Mouse (Mus musculus) embryonic facial prominence, embryonic 15.5 days (tissue): ENCODE measurements around the gene Shh. TPM values are rescaled to one million over a fixed set of nuclear protein-coding genes. Genes with fewer than 3 reads are reported as not detected.

Source experiments
- ATAC-seq: fragments of 200-750 bp; cut with Nextera tagmentation; 2 replicates; pipeline ENCODE4 v1.8.0; 2017; ENCODE audit warnings: low read depth, moderate TSS enrichment; ENCODE audit not compliant: insufficient number of reproducible peaks, low FRiP score, low TSS enrichment
- H3K27ac ChIP-seq: fragments of 300-500 bp; sonication (generic); replicated peaks from 2 replicates; pipeline ENCODE4 v1.5.1; 2015; ENCODE audit warnings: mild to moderate bottlenecking, inconsistent platforms
- H3K27me3 ChIP-seq: fragments of 300-500 bp; sonication (generic); 2 replicates; pipeline ENCODE4 v1.6.1; 2015; ENCODE audit warnings: inconsistent platforms
- H3K36me3 ChIP-seq: fragments of 300-500 bp; sonication (generic); 2 replicates; pipeline ENCODE4 v1.6.1; 2015; ENCODE audit warnings: mild to moderate bottlenecking, inconsistent platforms
- H3K4me1 ChIP-seq: fragments of 300-500 bp; sonication (generic); 2 replicates; pipeline ENCODE4 v1.6.1; 2015; ENCODE audit warnings: inconsistent platforms
- H3K4me2 ChIP-seq: fragments of 300-500 bp; sonication (generic); replicated peaks from 2 replicates; pipeline ENCODE4 v1.6.1; 2015; ENCODE audit warnings: mild to moderate bottlenecking, inconsistent platforms
- H3K4me3 ChIP-seq: fragments of 300-500 bp; sonication (generic); replicated peaks from 2 replicates; pipeline ENCODE4 v1.5.1; 2015; ENCODE audit warnings: mild to moderate bottlenecking, inconsistent platforms
- H3K9ac ChIP-seq: fragments of 300-500 bp; sonication (generic); 2 replicates; pipeline ENCODE4 v1.6.1; 2015; ENCODE audit warnings: inconsistent platforms
- H3K9me3 ChIP-seq: fragments of 300-500 bp; sonication (generic); replicated peaks from 2 replicates; pipeline ENCODE4 v1.6.1; 2016; ENCODE audit warnings: inconsistent platforms
- WGBS: fragments of 180-500 bp; shearing (Covaris S2); methylation state at CpG from one replicate; pipeline ENCODE4 v1.1.7; 2015; 5-methylcytosine and 5-hydroxymethylcytosine counted together
- polyA plus RNA-seq: library from polyadenylated mRNA; unstranded; fragments of >200 nt; fragmentation: Nextera tagmentation; extraction: Ambion mirVana; gene quantifications from 2 replicates; pipeline ENCODE4 v1.2.1, GENCODE M21; 2015

The Shh gene
- polyA plus RNA-seq, 1 experiment from 2014 or later, result 2.9 TPM

DNA sequence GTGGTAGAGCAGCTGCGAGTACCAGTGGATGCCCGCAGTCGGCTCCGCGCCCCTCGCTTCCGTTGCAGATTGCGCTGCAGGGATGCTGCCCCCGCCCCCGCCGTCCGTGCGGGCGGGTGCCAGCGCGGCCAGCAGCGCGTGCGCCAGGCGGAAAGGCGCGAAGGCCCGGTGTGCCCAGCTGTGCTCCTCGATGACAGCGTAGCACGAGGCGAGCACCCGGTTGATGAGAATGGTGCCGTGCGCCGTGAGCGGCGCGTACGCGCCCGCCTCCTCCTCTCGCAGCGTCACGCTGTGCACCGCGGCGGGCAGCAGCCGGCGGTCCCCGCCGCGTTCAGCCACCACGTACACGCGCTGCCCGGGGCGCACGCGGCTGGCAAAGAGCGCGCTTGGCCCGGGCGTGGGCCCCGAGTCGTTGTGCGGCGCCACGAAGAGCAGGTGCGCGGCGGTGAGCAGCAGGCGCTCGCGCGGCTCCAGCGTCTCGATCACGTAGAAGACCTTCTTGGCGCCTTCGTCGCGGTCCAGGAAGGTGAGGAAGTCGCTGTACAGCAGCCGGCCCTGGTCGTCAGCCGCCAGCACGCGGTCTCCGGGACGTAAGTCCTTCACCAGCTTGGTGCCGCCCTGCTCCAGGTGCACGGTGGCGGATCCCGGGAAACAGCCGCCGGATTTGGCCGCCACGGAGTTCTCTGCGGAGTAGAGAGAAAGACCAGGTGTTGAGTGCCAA is 9.0 kb downstream of the Shh start:
- 3% methylated on average over 92 of the region's 95 CpGs for WGBS
- H3K4me1 ChIP-seq, result peaks cover 34% of the 10 kb centered on the region
- peak overlapping the region; percentile 39 for H3K4me3 ChIP-seq
- H3K9me3 ChIP-seq, result no peaks in the 10 kb centered on the region
- no peak overlapping the region for H3K27ac ChIP-seq
- ATAC-seq, result no peak
- H3K4me2 ChIP-seq, result peak overlapping the region; percentile 63
- peaks cover 74% of the 10 kb centered on the region for H3K27me3 ChIP-seq
- H3K36me3 ChIP-seq, result no peaks in the 10 kb centered on the region
- no peak overlapping the region for H3K9ac ChIP-seq

DNA sequence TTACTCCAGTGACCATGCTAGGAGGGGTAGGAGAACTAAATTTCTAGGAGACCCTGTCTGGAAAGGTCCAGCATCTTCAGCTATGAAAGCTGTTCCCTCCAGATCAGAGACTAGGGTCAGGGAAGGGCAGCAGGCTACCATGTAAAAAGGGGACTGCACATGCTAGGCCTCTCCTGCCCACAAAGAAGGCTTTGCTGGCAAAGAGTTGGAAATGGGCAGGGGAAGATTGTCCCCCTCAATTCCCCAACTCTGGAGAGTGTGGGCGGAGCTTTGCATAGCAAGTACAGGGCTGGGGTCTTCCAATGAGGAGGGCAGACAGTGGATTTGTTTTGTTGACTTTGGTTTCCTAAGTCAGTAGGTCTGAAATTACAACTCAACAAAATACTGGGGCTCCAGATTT is 10.7 kb downstream of the Shh start:
- Histone ChIP-seq H3K4me1 (peaks cover 34% of the 10 kb centered on the region), H3K27me3 (peaks cover 56% of the 10 kb centered on the region), H3K4me3 (no peak overlapping the region), H3K4me2 (no peak overlapping the region), H3K9ac (no peak overlapping the region), H3K27ac (no peak overlapping the region), H3K9me3 (no peaks in the 10 kb centered on the region), H3K36me3 (no peaks in the 10 kb centered on the region)
- WGBS, result 63% methylated on average over 1 of the region's 1 CpGs
- no peak for ATAC-seq

DNA sequence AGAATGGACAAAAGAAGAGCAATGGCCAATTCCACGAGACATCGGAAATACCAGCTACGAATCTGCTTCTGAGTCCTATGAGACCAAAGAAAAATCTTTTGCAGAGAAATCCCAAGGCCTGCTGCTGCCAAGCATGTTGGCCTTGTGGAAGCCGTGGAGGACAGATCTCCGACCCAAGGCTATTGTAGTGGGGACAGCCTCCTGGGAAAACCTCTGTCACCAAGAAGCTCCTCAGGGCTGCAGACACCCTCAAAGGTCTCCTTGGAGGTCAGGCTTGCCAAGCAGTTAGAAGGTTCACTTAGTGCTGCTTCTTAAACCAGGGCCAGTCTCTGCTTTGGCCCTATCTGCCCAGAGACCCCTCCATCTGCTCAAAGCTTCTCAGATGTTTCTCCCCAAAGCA is 11.3 kb downstream of the Shh start:
- Histone ChIP-seq H3K27ac (no peak overlapping the region), H3K4me1 (peaks cover 31% of the 10 kb centered on the region), H3K4me3 (no peak overlapping the region), H3K9me3 (no peaks in the 10 kb centered on the region), H3K4me2 (no peak overlapping the region), H3K27me3 (peaks cover 50% of the 10 kb centered on the region), H3K9ac (no peak overlapping the region), H3K36me3 (no peaks in the 10 kb centered on the region)
- WGBS, result 81% methylated on average over 5 of the region's 5 CpGs
- ATAC-seq, result no peak

DNA sequence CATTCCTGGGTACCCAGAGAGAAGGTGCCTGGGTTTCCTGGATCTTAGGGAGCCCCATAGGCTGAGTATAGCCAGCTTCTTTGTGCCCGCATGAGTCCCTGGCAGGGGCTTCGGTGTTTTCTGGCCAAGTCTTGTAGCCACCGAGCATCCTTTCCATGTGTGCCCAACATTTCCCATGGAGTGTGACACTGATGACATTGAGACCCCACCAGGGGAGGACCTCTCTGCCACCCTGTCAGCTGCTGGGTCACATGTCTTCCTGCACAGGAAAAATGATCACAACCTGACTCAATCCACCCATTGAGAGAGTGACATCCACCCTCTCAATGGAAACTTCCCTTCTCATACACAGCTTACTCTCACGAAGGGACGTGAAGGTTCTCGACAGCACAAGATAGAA is 12.5 kb downstream of the Shh start:
- WGBS, result 90% methylated on average over 6 of the region's 6 CpGs
- H3K27me3 ChIP-seq, result peaks cover 38% of the 10 kb centered on the region

DNA sequence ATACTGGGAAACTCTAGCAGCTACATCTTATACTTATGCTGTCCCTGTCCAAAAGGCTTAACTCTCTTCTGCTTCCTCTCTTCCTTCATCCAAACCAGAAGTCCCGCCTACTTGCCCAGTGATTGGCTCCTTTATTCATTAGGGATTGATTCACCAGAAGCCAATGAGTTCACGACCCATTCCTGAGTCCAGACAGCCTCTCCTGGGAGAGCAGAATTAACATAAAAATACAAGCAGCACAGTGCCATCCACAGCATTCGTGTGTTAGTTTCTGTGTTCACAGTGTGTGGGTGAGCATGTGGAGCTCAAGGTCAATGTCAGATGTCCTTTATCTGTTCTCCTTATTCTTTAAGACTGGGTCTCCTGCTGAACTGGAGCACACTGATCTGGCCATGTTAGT is 13.5 kb downstream of the Shh start:
- Histone ChIP-seq H3K27me3 (peaks cover 28% of the 10 kb centered on the region), H3K9me3 (no peaks in the 10 kb centered on the region)

More for the DNA sequence above, 12.5 kb downstream of the Shh start:
- no peaks in the 10 kb centered on the region for H3K9me3 ChIP-seq
- no peak overlapping the region for H3K27ac ChIP-seq
- H3K9ac ChIP-seq, result no peak overlapping the region
- H3K4me3 ChIP-seq, result no peak overlapping the region
- no peak for ATAC-seq
- no peaks in the 10 kb centered on the region for H3K36me3 ChIP-seq
- peaks cover 20% of the 10 kb centered on the region for H3K4me1 ChIP-seq
- H3K4me2 ChIP-seq, result no peak overlapping the region

DNA sequence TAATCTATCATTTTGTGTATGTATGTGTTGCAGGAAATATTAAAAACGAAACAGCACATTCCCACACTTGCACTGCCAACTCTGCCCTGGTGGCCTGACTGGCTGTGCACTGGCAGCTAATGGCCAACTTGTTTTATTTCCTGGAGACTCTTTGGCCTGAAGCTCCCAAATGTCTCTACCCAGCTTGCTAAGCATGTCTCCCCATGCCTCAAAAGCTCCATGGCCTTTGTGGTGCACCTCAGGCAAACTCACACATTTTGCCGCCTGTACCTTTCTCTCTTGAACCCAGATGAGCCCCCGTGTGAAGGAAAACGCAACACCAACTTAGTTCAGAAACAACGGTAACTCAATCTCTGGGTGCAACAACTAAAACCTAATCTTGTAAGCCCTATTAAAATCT is 14.0 kb downstream of the Shh start:
- ATAC-seq, result no peak
- H3K36me3 ChIP-seq, result no peaks in the 10 kb centered on the region
- WGBS, result 77% methylated on average over 5 of the region's 5 CpGs
- peaks cover 5% of the 10 kb centered on the region for H3K4me1 ChIP-seq
- H3K4me2 ChIP-seq, result no peak overlapping the region
- peaks cover 24% of the 10 kb centered on the region for H3K27me3 ChIP-seq
- H3K27ac ChIP-seq, result no peak overlapping the region
- H3K9ac ChIP-seq, result no peak overlapping the region
- no peaks in the 10 kb centered on the region for H3K9me3 ChIP-seq
- no peak overlapping the region for H3K4me3 ChIP-seq

More for the DNA sequence above, 13.5 kb downstream of the Shh start:
- ATAC-seq, result no peak
- peaks cover 9% of the 10 kb centered on the region for H3K4me1 ChIP-seq
- no peak overlapping the region for H3K4me2 ChIP-seq
- H3K9ac ChIP-seq, result no peak overlapping the region
- no peaks in the 10 kb centered on the region for H3K36me3 ChIP-seq
- 30% methylated on average over 3 of the region's 3 CpGs for WGBS
- no peak overlapping the region for H3K27ac ChIP-seq
- no peak overlapping the region for H3K4me3 ChIP-seq

DNA sequence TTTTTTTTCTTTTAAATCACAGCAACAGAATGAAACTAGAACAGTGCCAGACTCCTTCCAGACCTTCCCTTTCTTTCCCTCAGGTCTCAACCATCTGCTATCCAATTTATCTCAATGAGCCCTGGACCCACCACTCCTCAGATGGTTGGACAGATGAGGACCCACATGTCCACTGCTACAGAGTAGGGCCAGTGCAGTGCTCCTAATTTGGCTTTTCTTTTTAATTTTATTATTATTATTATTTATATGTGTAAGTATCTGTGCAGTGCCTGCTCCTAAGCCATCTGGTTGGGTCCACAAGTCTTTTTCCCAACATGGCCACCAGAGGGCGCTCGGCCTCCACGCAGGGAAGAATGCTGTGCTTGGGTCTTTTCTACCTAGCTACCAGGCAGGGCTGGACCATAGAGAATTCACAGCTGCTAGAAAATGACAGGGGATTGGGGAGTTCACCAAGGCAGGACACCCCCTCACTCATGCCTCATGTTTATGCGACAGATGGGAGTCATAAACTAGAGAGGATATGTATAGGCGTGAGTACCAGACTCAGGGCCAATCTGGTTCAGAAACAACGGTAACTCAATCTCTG is 15.9 kb downstream of the Shh start:
- Histone ChIP-seq H3K9me3 (no peaks in the 10 kb centered on the region), H3K4me1 (no peaks in the 10 kb centered on the region), H3K27ac (no peak overlapping the region), H3K4me3 (no peak overlapping the region), H3K9ac (no peak overlapping the region), H3K36me3 (no peaks in the 10 kb centered on the region), H3K27me3 (peaks cover 7% of the 10 kb centered on the region), H3K4me2 (no peak overlapping the region)
- ATAC-seq, result no peak; the same call in 1 of the 2 replicates
- 22% methylated on average over 6 of the region's 6 CpGs for WGBS

DNA sequence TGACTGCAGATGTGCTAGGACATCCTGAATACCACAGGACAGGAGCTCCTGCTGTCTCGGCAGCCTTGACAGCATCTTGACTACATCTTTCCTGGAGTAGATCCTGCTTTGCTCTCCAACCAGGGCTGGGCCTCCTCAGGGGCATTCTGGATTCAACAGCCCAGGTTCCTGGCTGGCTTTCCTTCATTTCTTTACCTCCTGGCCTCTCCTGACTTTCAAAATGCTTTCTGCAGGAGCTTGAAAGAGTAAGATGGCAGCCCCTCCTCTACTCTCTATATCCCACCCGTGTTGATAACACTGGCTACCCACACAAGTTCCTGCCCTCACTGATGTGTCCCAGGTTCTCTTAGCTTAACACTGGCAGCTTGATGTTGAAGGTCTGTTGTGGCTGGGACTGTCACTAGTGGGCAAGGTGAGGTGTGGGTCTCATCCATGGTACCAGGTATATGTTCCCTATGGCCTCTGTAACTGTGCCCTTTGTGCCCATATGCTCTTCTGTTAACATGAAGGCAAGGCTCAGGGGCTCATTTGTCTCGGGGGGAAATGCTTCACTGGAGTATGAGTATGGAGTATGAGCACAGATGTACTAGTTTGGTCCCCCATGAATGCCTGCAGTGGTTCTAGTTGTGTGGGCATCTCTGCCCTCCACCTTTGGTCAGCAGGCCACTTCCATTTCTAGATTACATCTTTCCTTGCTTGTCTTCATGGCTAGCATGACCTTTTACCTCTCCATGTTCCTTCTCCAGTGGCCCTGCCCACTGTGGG is 16.7 kb downstream of the Shh start:
- no peak overlapping the region for H3K27ac ChIP-seq
- H3K4me3 ChIP-seq, result no peak overlapping the region
- H3K27me3 ChIP-seq, result no peaks in the 10 kb centered on the region
- WGBS, result 59% methylated on average over 3 of the region's 3 CpGs
- no peaks in the 10 kb centered on the region for H3K4me1 ChIP-seq
- H3K9me3 ChIP-seq, result no peaks in the 10 kb centered on the region
- no peak overlapping the region for H3K4me2 ChIP-seq
- no peak for ATAC-seq
- H3K36me3 ChIP-seq, result no peaks in the 10 kb centered on the region
- H3K9ac ChIP-seq, result no peak overlapping the region

DNA sequence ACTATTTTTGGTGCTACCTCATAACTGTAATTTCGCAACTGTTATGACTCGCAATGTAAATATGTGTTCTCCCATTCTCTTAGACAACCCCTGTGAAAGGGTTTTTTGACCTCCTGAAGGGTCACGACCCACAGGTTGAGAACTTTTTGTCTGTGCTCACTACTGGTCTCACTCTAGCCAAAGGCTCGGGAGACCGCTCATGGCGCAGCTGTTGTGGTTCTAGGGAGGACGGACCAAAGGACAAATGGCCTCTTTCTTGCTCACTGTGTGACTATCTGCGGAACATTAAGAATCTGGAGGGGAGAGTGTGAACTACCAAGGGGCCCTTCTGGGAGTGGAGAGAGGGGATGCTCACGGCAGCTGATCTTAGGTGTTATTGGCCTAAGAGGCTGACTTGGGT is 41.1 kb downstream of the Shh start:
- 92% methylated on average over 9 of the region's 9 CpGs for WGBS
- Histone ChIP-seq H3K4me2 (no peak overlapping the region), H3K9ac (no peak overlapping the region), H3K36me3 (no peaks in the 10 kb centered on the region), H3K9me3 (no peaks in the 10 kb centered on the region), H3K27ac (no peak overlapping the region), H3K27me3 (no peaks in the 10 kb centered on the region), H3K4me1 (no peaks in the 10 kb centered on the region), H3K4me3 (no peak overlapping the region)
- no peak for ATAC-seq

DNA sequence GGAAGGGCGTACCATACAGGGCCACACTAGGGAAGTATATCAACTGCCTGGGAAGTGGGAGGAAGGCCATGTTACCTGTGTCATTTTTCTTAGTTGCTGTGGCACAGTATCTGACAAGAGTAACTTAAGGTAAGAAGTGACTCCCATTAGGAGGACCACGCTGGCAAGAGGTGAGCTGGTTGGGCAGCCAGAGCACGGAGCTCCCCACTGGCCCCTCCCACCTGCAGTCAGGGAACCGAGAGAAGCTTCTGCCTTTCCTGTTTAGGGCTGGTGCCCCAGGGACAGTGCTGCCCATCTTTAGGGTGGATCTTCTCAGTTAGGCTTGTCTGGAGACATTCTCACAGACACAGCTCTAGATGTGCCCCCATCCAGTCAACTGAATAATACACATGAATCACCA is 43.3 kb downstream of the Shh start:
- H3K27me3 ChIP-seq, result no peaks in the 10 kb centered on the region
- no peaks in the 10 kb centered on the region for H3K9me3 ChIP-seq
- H3K4me3 ChIP-seq, result no peak overlapping the region
- peaks cover 15% of the 10 kb centered on the region for H3K36me3 ChIP-seq
- H3K27ac ChIP-seq, result no peak overlapping the region
- no peak overlapping the region for H3K4me2 ChIP-seq
- no peaks in the 10 kb centered on the region for H3K4me1 ChIP-seq
- 63% methylated on average over 4 of the region's 4 CpGs for whole genome bisulfite sequencing
- H3K9ac ChIP-seq, result no peak overlapping the region
- no peak for ATAC-seq

DNA sequence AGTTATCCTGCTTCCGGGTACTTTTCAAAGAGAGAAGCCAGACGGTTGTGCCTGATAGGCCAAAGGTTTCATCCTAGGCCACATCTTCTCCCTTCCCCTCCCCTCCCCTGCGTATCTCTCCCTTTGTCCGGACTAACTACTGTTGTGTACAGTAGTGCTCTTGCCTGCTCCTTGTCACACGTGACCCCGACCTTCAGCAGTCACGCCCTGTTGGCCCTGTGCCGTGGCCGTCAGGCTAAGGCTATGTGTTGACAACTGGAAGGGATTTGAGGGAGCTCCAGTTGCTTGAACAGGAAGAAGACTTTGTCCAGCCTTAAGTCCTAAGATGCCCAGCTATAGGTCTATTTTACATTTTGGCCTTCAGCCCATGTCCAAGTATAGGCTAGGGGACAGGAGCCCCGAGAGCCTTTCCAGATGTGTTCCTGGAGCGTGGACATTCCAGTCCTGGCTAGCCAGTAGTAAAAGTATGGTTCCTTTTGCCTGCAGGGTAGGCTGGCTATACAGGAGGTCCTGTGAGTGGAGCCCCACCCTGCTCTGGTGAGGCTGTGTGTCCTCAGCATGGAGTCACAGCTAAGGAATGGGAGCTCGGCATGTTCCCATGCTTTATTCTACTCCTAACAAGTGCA is 47.3 kb downstream of the Shh start:
- H3K36me3 ChIP-seq, result peaks cover 47% of the 10 kb centered on the region
- WGBS, result 90% methylated on average over 12 of the region's 12 CpGs
- H3K4me2 ChIP-seq, result no peak overlapping the region
- H3K4me3 ChIP-seq, result no peak overlapping the region
- H3K27me3 ChIP-seq, result no peaks in the 10 kb centered on the region
- no peaks in the 10 kb centered on the region for H3K9me3 ChIP-seq
- H3K9ac ChIP-seq, result no peak overlapping the region
- ATAC-seq, result 0 out of 2 replicates have a peak, but pooled peaks have one; percentile 56
- H3K27ac ChIP-seq, result no peak overlapping the region
- H3K4me1 ChIP-seq, result no peaks in the 10 kb centered on the region
